Mouse (Mus musculus): ENCODE measurements at regions not wholly inside any gene's neighbourhood (a gene's known extent, or its start where the extent isn't known, plus 50 kb on each side); places are given as distances from the start of the nearest gene placed in this dataset.
A peak's percentile ranks its signal among the peaks of the same experiment; 100 is the strongest.

- no peak for TF ChIP-seq CTCF (IDR thresholded peaks at IDR 0.05; ENCODE audit: low read depth)
- ATAC-seq: no peak
- Histone ChIP-seq H3K9me3 (ENCODE audit: low read length) (no peaks in the 10 kb centered on the region), H3K36me3 (ENCODE audit: insufficient read depth) (no peaks in the 10 kb centered on the region), H3K9ac (no peak overlapping the region), H3K4me2 (ENCODE audit: low read depth) (no peak overlapping the region), H3K27me3 (ENCODE audit: insufficient read depth, low read length) (no peaks in the 10 kb centered on the region), H3K4me1 (ENCODE audit: insufficient read depth) (no peaks in the 10 kb centered on the region), H3K4me3 (ENCODE audit: low read depth, low read length) (no peak overlapping the region), H3K27ac (ENCODE audit: low read depth, low read length) (no peak overlapping the region)
- WGBS: 93% methylated on average over 6 of the region's 6 CpGs
- no peak for DNase-seq
Measured at GRCm38 (mm10) chr13:84047736-84048135, 174.4 kb upstream of the Tmem161b start.

- H3K4me3 ChIP-seq (ENCODE audit: low read depth, low read length): no peak overlapping the region
- no peak for TF ChIP-seq CTCF (IDR thresholded peaks at IDR 0.05; ENCODE audit: low read depth)
- WGBS: 54% methylated on average over 1 of the region's 1 CpGs
- H3K9ac ChIP-seq: no peak overlapping the region
- ATAC-seq: peak; percentile 15; the same call in 1 of the 2 replicates
- no peak overlapping the region for H3K4me2 ChIP-seq (ENCODE audit: low read depth)
- peak; percentile 31 for DNase-seq
- no peaks in the 10 kb centered on the region for H3K36me3 ChIP-seq (ENCODE audit: insufficient read depth)
- H3K27ac ChIP-seq (ENCODE audit: low read depth, low read length): no peak overlapping the region
- H3K27me3 ChIP-seq (ENCODE audit: insufficient read depth, low read length): no peaks in the 10 kb centered on the region
- H3K9me3 ChIP-seq (ENCODE audit: low read length): no peaks in the 10 kb centered on the region
- peaks cover 5% of the 10 kb centered on the region; the same call in 1 of the 2 replicates for H3K4me1 ChIP-seq (ENCODE audit: insufficient read depth)
Measured at GRCm38 (mm10) chr13:84052221-84052620, 169.9 kb upstream of the Tmem161b start.

- Histone ChIP-seq H3K36me3 (ENCODE audit: insufficient read depth) (no peaks in the 10 kb centered on the region), H3K9me3 (ENCODE audit: low read length) (no peaks in the 10 kb centered on the region), H3K27me3 (ENCODE audit: insufficient read depth, low read length) (no peaks in the 10 kb centered on the region), H3K9ac (no peak overlapping the region), H3K27ac (ENCODE audit: low read depth, low read length) (peak overlapping the region; percentile 83), H3K4me3 (ENCODE audit: low read depth, low read length) (no peak overlapping the region), H3K4me1 (ENCODE audit: insufficient read depth) (peaks cover 17% of the 10 kb centered on the region), H3K4me2 (ENCODE audit: low read depth) (peak overlapping the region; percentile 26)
- no peak for TF ChIP-seq CTCF (IDR thresholded peaks at IDR 0.05; ENCODE audit: low read depth)
- 27% methylated on average over 7 of the region's 7 CpGs for WGBS
- DNase-seq (no peak), ATAC-seq (no peak)
Measured at GRCm38 (mm10) chr13:84054956-84055355, 167.1 kb upstream of the Tmem161b start.

GRCm38 (mm10) chr13:84055576-84055975 is 166.5 kb upstream of the Tmem161b start:
- no peaks in the 10 kb centered on the region for H3K36me3 ChIP-seq (ENCODE audit: insufficient read depth)
- DNase-seq (no peak), ATAC-seq (0 out of 2 replicates have a peak, but pooled peaks have one; percentile 9)
- no peaks in the 10 kb centered on the region for H3K27me3 ChIP-seq (ENCODE audit: insufficient read depth, low read length)
- no peak overlapping the region for H3K9ac ChIP-seq
- peak overlapping the region; percentile 83 for H3K27ac ChIP-seq (ENCODE audit: low read depth, low read length)
- H3K9me3 ChIP-seq (ENCODE audit: low read length): no peaks in the 10 kb centered on the region
- peaks cover 23% of the 10 kb centered on the region for H3K4me1 ChIP-seq (ENCODE audit: insufficient read depth)
- H3K4me3 ChIP-seq (ENCODE audit: low read depth, low read length): no peak overlapping the region
- H3K4me2 ChIP-seq (ENCODE audit: low read depth): peak overlapping the region; percentile 26
- TF ChIP-seq CTCF (IDR thresholded peaks at IDR 0.05; ENCODE audit: low read depth): no peak

- no peak for TF ChIP-seq CTCF (IDR thresholded peaks at IDR 0.05; ENCODE audit: low read depth)
- peaks cover 24% of the 10 kb centered on the region for H3K4me1 ChIP-seq (ENCODE audit: insufficient read depth)
- H3K9me3 ChIP-seq (ENCODE audit: low read length): no peaks in the 10 kb centered on the region
- H3K4me2 ChIP-seq (ENCODE audit: low read depth): peak overlapping the region; percentile 35
- 17% methylated on average over 3 of the region's 3 CpGs for WGBS
- no peaks in the 10 kb centered on the region for H3K36me3 ChIP-seq (ENCODE audit: insufficient read depth)
- ATAC-seq (no peak), DNase-seq (peak; percentile 47)
- H3K4me3 ChIP-seq (ENCODE audit: low read depth, low read length): no peak overlapping the region
- H3K9ac ChIP-seq: peak overlapping the region; percentile 47
- no peaks in the 10 kb centered on the region for H3K27me3 ChIP-seq (ENCODE audit: insufficient read depth, low read length)
- H3K27ac ChIP-seq (ENCODE audit: low read depth, low read length): peak overlapping the region; percentile 92
Measured at GRCm38 (mm10) chr13:84056451-84056850, 165.6 kb upstream of the Tmem161b start.

- TF ChIP-seq CTCF (IDR thresholded peaks at IDR 0.05; ENCODE audit: low read depth): no peak
- ATAC-seq (peak; percentile 30), DNase-seq (peak; percentile 77)
- H3K4me1 ChIP-seq (ENCODE audit: insufficient read depth): peaks cover 24% of the 10 kb centered on the region
- H3K36me3 ChIP-seq (ENCODE audit: insufficient read depth): no peaks in the 10 kb centered on the region
- peak overlapping the region; percentile 47 for H3K9ac ChIP-seq
- 12% methylated on average over 5 of the region's 5 CpGs for WGBS
- peak overlapping the region; percentile 92 for H3K27ac ChIP-seq (ENCODE audit: low read depth, low read length)
- no peaks in the 10 kb centered on the region for H3K27me3 ChIP-seq (ENCODE audit: insufficient read depth, low read length)
- H3K4me2 ChIP-seq (ENCODE audit: low read depth): peak overlapping the region; percentile 35
- no peak overlapping the region; the same call in 1 of the 2 replicates for H3K4me3 ChIP-seq (ENCODE audit: low read depth, low read length)
- H3K9me3 ChIP-seq (ENCODE audit: low read length): no peaks in the 10 kb centered on the region
Measured at GRCm38 (mm10) chr13:84056998-84057397, 165.1 kb upstream of the Tmem161b start.

GRCm38 (mm10) chr13:84057456-84057855 is 164.6 kb upstream of the Tmem161b start:
- Histone ChIP-seq H3K27me3 (ENCODE audit: insufficient read depth, low read length) (no peaks in the 10 kb centered on the region), H3K27ac (ENCODE audit: low read depth, low read length) (peak overlapping the region; percentile 92), H3K4me2 (ENCODE audit: low read depth) (peak overlapping the region; percentile 35; the same call in 1 of the 2 replicates), H3K4me1 (ENCODE audit: insufficient read depth) (peaks cover 24% of the 10 kb centered on the region), H3K4me3 (ENCODE audit: low read depth, low read length) (no peak overlapping the region), H3K9me3 (ENCODE audit: low read length) (no peaks in the 10 kb centered on the region), H3K9ac (peak overlapping the region; percentile 47), H3K36me3 (ENCODE audit: insufficient read depth) (no peaks in the 10 kb centered on the region)
- DNase-seq (peak; percentile 52), ATAC-seq (no peak)
- no peak for TF ChIP-seq CTCF (IDR thresholded peaks at IDR 0.05; ENCODE audit: low read depth)

All from forebrain, postnatal 0 days (tissue).